Mouse (Mus musculus) hindbrain, embryonic 13.5 days (tissue): Measurements from ENCODE around the gene Aspdh. TPM values are rescaled to one million over a fixed set of nuclear protein-coding genes. Genes with fewer than 3 reads are reported as not detected.

Experiments
- ATAC-seq: fragments of 200-750 bp; cut with Nextera tagmentation; 2 replicates; pipeline ENCODE4 v1.8.0; 2017; ENCODE audit warnings: moderate TSS enrichment; ENCODE audit not compliant: low FRiP score
- H3K27ac ChIP-seq: fragments of 300-500 bp; sonication (generic); 2 replicates; pipeline ENCODE4 v1.5.1; 2015; ENCODE audit warnings: inconsistent platforms, mild to moderate bottlenecking, moderate library complexity
- H3K27me3 ChIP-seq: fragments of 300-500 bp; sonication (generic); 2 replicates; pipeline ENCODE4 v1.6.1; 2015; ENCODE audit warnings: mild to moderate bottlenecking, inconsistent platforms
- H3K36me3 ChIP-seq: fragments of 300-500 bp; sonication (generic); 2 replicates; pipeline ENCODE4 v1.6.1; 2015; ENCODE audit warnings: mild to moderate bottlenecking, inconsistent platforms
- H3K4me1 ChIP-seq: fragments of 300-500 bp; sonication (generic); replicated peaks from 2 replicates; pipeline ENCODE4 v1.6.1; 2015; ENCODE audit warnings: inconsistent platforms
- H3K4me2 ChIP-seq: fragments of 300-500 bp; sonication (generic); 2 replicates; pipeline ENCODE4 v1.6.1; 2015; ENCODE audit warnings: inconsistent platforms, mild to moderate bottlenecking, moderate library complexity
- H3K4me3 ChIP-seq: fragments of 300-500 bp; sonication (generic); 2 replicates; pipeline ENCODE4 v1.5.1; 2015; ENCODE audit warnings: mild to moderate bottlenecking, inconsistent platforms
- H3K9ac ChIP-seq: fragments of 300-500 bp; sonication (generic); 2 replicates; pipeline ENCODE4 v1.6.1; 2015; ENCODE audit warnings: mild to moderate bottlenecking, inconsistent platforms
- H3K9me3 ChIP-seq: fragments of 300-500 bp; sonication (generic); 2 replicates; pipeline ENCODE4 v1.6.1; 2016; ENCODE audit warnings: inconsistent platforms
- WGBS: fragments of 180-500 bp; shearing (Covaris S2); methylation state at CpG from one replicate; pipeline ENCODE4 v1.1.7; 2015; 5-methylcytosine and 5-hydroxymethylcytosine counted together
- polyA plus RNA-seq: library from polyadenylated mRNA; unstranded; fragments of >200 nt; fragmentation: Nextera tagmentation; extraction: Ambion mirVana; gene quantifications from 2 replicates; pipeline ENCODE4 v1.2.1, GENCODE M21; 2015

The Aspdh gene
- polyA plus RNA-seq, 1 experiment from 2014 or later, result 5.6 TPM

DNA sequence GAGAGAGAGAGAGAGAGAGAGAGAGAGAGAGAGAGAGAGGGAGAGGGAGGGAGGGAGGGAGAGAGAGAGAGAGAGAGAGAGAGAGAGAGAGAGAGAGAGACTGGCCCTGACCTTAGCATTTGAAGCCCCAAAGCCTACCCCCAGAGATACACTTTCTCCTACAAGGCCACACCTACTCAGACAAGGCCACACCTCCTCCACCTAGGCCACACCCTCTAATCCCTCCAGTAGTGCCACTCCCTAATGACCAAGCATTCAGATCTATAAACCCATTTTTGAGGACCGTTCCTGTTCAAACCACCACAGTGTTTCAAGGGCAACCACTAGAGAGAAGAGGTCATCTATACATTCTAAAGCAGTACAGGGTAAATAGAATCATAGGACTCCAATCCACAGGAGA, 8.9 kb upstream of the Aspdh start:
- Histone ChIP-seq H3K9me3 (no peaks in the 10 kb centered on the region), H3K4me2 (no peak overlapping the region), H3K36me3 (peaks cover 74% of the 10 kb centered on the region), H3K4me1 (peaks cover 31% of the 10 kb centered on the region), H3K9ac (no peak overlapping the region), H3K4me3 (no peak overlapping the region), H3K27ac (no peak overlapping the region), H3K27me3 (peaks cover 5% of the 10 kb centered on the region; the same call in 1 of the 2 replicates)
- ATAC-seq, result no peak
- WGBS, result 86% methylated on average over 1 of the region's 1 CpGs

DNA sequence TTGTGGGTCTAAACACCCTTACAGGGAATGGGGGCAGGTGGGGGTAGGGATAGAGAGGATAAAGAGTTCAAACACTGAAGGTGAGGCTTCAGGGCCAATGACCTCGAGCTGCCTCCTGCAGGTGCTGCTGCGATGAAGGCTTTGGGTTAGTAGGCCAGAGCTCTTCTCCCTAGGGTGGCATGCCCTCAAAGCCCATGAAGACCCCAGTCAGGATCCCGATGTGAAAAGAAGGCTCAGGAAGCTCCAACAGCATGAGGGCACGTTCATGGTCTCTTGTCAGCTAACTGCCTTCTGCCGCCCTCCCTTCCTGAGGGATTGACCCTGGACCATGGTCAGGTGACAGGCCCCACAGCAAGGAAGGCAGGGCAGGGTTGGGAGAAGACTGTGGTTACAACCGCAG, 5.1 kb upstream of the Aspdh start:
- Histone ChIP-seq H3K9ac (no peak overlapping the region), H3K4me3 (no peak overlapping the region), H3K4me1 (peaks cover 37% of the 10 kb centered on the region), H3K9me3 (no peaks in the 10 kb centered on the region), H3K4me2 (no peak overlapping the region), H3K36me3 (peaks cover 89% of the 10 kb centered on the region), H3K27me3 (peaks cover 13% of the 10 kb centered on the region), H3K27ac (no peak overlapping the region)
- 75% methylated on average over 6 of the region's 6 CpGs for WGBS
- no peak for ATAC-seq

DNA sequence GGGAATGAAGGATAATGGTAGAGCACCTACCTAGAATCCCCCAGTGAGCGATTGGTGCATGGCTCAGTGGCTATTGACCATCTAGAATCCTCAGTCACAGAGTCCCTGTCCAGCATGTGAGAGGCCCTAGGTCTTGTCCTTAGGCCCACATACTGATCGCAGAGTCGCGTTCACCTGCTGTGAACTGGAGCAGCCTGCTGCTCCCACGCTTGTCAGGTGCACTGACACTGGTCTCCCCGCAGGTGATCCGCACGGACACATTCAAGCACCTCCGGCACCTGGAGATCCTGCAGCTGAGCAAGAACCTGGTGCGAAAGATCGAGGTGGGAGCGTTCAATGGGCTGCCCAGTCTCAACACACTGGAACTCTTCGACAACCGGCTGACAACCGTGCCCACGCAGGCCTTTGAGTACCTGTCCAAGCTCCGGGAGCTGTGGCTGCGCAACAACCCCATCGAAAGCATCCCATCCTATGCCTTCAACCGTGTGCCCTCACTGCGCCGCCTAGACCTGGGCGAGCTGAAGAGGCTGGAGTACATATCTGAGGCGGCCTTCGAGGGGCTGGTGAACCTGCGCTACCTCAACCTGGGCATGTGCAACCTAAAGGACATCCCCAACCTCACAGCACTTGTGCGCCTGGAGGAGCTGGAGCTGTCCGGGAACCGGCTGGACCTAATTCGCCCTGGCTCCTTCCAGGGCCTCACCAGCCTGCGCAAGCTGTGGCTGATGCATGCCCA, 4.3 kb upstream of the Aspdh start:
- Histone ChIP-seq H3K9ac (no peak overlapping the region), H3K27ac (no peak overlapping the region), H3K4me3 (no peak overlapping the region), H3K9me3 (no peaks in the 10 kb centered on the region), H3K36me3 (peaks cover 82% of the 10 kb centered on the region), H3K27me3 (peaks cover 13% of the 10 kb centered on the region), H3K4me1 (peaks cover 46% of the 10 kb centered on the region), H3K4me2 (no peak overlapping the region)
- ATAC-seq, result no peak
- 84% methylated on average over 31 of the region's 31 CpGs for WGBS

DNA sequence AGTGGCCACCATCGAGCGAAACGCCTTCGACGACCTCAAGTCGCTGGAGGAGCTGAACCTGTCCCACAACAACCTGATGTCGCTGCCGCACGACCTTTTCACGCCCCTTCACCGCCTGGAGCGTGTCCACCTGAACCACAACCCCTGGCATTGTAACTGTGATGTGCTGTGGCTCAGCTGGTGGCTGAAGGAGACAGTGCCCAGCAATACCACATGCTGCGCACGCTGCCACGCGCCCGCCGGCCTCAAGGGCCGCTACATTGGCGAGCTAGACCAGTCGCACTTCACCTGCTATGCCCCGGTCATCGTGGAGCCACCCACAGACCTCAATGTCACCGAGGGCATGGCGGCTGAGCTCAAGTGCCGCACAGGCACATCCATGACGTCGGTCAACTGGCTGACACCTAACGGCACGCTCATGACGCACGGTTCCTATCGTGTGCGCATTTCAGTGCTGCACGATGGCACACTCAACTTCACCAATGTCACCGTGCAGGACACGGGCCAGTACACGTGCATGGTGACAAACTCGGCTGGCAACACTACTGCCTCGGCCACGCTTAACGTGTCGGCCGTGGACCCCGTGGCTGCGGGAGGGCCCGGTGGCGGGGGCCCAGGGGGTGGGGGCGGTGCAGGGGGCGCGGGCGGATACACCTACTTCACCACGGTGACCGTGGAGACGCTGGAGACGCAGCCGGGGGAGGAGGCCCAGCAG, 3.5 kb upstream of the Aspdh start:
- no peaks in the 10 kb centered on the region for H3K9me3 ChIP-seq
- H3K4me1 ChIP-seq, result peaks cover 53% of the 10 kb centered on the region
- H3K36me3 ChIP-seq, result peaks cover 77% of the 10 kb centered on the region
- H3K27ac ChIP-seq, result no peak overlapping the region
- H3K9ac ChIP-seq, result no peak overlapping the region
- no peak overlapping the region for H3K4me2 ChIP-seq
- H3K27me3 ChIP-seq, result peaks cover 13% of the 10 kb centered on the region
- WGBS, result 64% methylated on average over 57 of the region's 57 CpGs
- H3K4me3 ChIP-seq, result no peak overlapping the region
- ATAC-seq, result no peak

DNA sequence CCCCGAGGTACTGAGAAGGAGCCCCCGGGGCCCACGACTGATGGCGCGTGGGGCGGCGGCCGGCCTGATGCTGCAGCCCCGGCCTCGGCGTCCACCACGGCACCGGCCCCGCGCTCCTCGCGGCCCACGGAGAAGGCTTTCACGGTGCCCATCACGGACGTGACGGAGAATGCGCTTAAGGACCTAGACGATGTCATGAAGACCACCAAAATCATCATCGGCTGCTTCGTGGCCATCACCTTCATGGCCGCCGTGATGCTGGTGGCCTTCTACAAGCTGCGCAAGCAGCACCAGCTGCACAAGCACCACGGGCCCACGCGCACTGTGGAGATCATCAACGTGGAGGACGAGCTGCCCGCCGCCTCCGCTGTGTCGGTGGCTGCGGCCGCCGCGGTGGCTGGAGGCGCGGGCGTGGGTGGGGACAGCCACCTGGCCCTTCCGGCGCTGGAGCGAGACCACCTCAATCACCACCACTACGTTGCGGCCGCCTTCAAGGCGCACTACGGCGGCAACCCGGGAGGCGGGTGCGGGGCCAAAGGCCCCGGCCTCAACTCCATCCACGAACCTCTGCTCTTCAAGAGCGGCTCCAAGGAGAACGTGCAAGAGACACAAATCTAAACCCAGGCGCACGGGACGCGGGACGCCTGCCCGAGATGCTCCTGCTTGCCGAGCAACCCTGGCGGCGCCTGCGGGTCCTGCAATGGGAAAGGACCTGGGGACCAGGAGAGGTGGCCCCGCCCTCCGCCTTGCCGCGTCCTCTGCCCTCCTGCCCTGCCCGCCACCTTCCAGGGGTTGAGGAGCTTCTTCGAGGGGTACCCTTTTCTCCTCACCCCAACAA, 2.8 kb upstream of the Aspdh start:
- H3K4me2 ChIP-seq, result peak overlapping the region; percentile 15; the same call in 1 of the 2 replicates
- WGBS, result 26% methylated on average over 73 of the region's 77 CpGs
- peak overlapping the region; percentile 43; the same call in 1 of the 2 replicates for H3K9ac ChIP-seq
- H3K36me3 ChIP-seq, result peaks cover 69% of the 10 kb centered on the region
- H3K9me3 ChIP-seq, result no peaks in the 10 kb centered on the region
- no peak overlapping the region for H3K4me3 ChIP-seq
- no peak for ATAC-seq
- peaks cover 13% of the 10 kb centered on the region for H3K27me3 ChIP-seq
- H3K4me1 ChIP-seq, result peaks cover 61% of the 10 kb centered on the region
- H3K27ac ChIP-seq, result 0 out of 2 replicates have a peak overlapping the region, but pooled peaks have one; percentile 18

DNA sequence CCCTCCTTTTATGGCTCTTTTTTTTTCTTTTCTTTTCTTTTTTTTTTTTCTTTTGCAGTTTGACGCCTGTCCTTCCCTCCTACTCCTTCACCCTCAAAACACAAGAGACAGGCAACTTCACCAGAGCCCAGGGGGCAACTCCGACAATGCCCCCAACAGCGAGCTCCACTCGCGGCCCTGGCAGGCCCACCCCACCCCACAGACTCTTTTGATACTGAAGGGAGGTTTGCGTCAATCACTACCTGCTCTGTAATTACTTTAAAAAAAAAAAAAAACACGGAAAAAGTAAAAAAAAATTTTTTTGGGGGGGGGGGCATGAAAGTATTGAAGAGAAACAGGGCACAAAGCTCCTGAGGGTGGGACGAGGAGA, 2.1 kb upstream of the Aspdh start:
- Histone ChIP-seq H3K4me3 (no peak overlapping the region), H3K36me3 (peaks cover 63% of the 10 kb centered on the region), H3K27ac (peak overlapping the region; percentile 95; the same call in 1 of the 2 replicates), H3K9me3 (no peaks in the 10 kb centered on the region), H3K27me3 (peaks cover 13% of the 10 kb centered on the region), H3K4me1 (peaks cover 66% of the 10 kb centered on the region), H3K9ac (0 out of 2 replicates have a peak overlapping the region, but pooled peaks have one; percentile 60), H3K4me2 (no peak overlapping the region)
- 41% methylated on average over 8 of the region's 8 CpGs for WGBS
- no peak for ATAC-seq

DNA sequence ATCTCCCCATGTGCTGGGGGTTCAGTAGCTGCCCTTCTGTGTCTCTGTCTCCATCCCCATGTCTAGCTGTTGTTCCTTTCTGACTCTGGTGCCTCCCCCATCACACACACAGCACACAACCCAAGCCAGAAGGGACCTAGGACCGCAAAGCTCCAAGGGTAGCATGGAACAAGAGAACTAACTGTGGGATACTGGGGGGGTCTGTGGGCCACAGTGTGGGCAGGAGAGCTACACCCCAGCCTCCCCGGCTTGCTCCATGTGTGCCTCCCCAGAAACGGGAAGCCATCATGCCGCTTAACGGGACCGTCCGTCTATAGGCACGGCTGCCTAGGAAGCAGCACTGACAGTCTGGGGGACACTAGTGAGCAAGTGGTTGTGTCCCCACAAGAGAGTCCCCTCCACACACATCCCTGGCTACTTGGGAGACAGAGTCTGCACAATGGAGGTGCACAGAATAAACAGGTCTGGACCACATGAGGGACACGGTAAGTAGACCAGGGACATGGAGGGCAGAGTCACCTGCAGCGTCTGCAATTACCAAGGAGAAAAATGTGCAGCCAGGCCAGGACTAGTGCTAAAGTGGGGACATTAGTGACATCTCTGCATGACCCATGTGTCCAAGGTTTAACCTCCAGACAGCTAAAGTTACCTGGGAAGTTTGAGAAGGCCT, 1.5 kb upstream of the Aspdh start:
- Histone ChIP-seq H3K4me2 (no peak overlapping the region; the same call in 1 of the 2 replicates), H3K27ac (peak overlapping the region; percentile 95), H3K36me3 (peaks cover 56% of the 10 kb centered on the region), H3K27me3 (peaks cover 13% of the 10 kb centered on the region), H3K9me3 (no peaks in the 10 kb centered on the region), H3K4me1 (peaks cover 71% of the 10 kb centered on the region), H3K4me3 (no peak overlapping the region), H3K9ac (peak overlapping the region; percentile 60)
- ATAC-seq, result no peak
- WGBS, result 84% methylated on average over 10 of the region's 10 CpGs

DNA sequence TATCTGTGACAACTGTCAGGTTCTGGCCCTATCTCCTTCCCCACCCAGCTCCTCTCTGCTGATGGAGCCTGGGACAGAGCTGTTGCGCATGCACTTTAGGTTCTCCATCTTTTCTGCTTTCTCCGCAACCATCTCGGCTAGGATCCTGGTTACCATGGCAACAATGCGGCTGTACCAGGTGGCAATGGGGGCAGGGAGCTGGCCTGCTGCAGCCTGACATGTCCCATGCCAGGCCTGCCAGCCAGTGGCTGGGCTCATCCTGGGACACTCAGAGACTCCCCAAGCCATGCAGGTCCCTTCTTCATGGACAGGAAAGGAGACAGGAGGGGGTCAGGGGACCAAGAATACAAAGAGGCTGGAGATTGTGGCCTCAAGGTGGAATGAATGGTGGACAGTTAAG, 680 bp upstream of the Aspdh start:
- Histone ChIP-seq H3K36me3 (peaks cover 48% of the 10 kb centered on the region), H3K9me3 (no peaks in the 10 kb centered on the region), H3K4me3 (no peak overlapping the region), H3K27me3 (peaks cover 13% of the 10 kb centered on the region), H3K4me1 (peaks cover 79% of the 10 kb centered on the region), H3K27ac (peak overlapping the region; percentile 95), H3K9ac (peak overlapping the region; percentile 60), H3K4me2 (peak overlapping the region; percentile 10; the same call in 1 of the 2 replicates)
- 11% methylated on average over 4 of the region's 4 CpGs for WGBS
- ATAC-seq, result peak; percentile 1; the same call in 1 of the 2 replicates

DNA sequence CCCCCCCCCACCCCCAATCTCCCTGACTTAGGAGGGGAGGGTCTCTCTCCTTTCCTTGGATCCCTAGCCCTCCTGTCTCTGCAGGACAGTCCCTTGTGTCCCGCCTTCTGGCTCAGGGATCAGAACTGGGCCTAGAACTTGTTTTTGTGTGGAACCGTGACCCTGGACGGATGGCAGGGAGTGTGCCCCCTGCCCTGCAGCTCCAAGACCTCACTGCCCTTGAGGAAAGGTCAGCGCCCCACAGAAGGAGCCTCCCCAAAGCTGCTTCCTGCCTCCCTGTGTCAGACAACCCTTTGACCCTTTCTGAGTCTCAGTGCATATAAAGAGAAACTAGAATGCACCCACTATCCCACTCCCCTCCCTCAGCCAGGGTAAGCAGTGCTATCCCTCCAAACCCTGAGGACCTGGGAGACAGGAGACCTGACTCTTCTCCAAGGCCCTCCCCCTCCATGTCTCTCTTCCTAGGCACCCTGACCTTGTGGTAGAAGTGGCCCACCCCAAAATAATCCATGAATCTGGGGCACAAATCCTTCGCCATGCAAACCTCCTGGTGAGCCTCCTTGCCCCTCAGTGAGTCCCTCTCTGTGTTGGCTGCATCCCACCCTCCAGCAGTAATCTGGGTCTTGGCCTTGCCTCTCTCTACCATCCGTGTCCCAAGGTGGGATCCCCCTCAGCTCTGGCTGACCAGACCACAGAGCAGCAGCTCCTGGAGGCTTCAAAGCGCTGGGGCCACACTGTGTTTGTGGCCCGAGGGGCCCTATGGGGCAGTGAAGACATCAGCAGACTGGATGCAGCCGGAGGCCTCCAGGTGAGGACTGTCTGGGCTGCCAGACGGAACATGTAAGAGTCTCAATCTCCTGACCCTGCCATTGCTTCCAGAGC, 1.1 kb downstream of the Aspdh start:
- H3K27me3 ChIP-seq, result peaks cover 9% of the 10 kb centered on the region
- H3K9me3 ChIP-seq, result no peaks in the 10 kb centered on the region
- peaks cover 92% of the 10 kb centered on the region for H3K4me1 ChIP-seq
- 81% methylated on average over 10 of the region's 10 CpGs for WGBS
- H3K4me3 ChIP-seq, result no peak overlapping the region
- no peak overlapping the region for H3K4me2 ChIP-seq
- peak overlapping the region; percentile 95 for H3K27ac ChIP-seq
- peak overlapping the region; percentile 20 for H3K9ac ChIP-seq
- peaks cover 31% of the 10 kb centered on the region for H3K36me3 ChIP-seq
- ATAC-seq, result no peak

DNA sequence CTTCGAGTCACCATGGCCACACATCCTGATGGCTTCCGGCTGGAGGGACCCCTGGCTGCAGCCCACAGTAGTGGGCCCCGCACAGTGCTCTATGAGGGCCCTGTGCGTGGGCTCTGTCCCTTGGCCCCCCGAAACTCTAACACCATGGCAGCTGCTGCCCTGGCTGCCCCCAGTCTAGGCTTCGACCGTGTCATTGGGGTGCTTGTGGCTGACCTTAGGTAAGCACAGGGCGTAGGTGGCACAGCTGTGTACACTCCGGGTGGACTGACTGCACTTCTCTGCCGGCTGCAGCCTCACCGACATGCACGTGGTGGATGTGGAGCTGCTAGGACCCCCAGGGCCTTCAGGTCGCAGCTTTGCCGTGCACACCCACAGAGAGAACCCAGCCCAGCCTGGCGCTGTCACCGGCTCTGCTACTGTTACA, 1.7 kb downstream of the Aspdh start:
- Histone ChIP-seq H3K36me3 (peaks cover 24% of the 10 kb centered on the region), H3K9ac (peak overlapping the region; percentile 20), H3K27ac (peak overlapping the region; percentile 95), H3K4me2 (peak overlapping the region; percentile 71; the same call in 1 of the 2 replicates), H3K4me3 (no peak overlapping the region; the same call in 1 of the 2 replicates), H3K4me1 (peaks cover 93% of the 10 kb centered on the region), H3K27me3 (peaks cover 2% of the 10 kb centered on the region), H3K9me3 (no peaks in the 10 kb centered on the region)
- 80% methylated on average over 16 of the region's 16 CpGs for WGBS
- no peak; the same call in 1 of the 2 replicates for ATAC-seq
